Mouse (Mus musculus) lung, embryonic 14.5 days (tissue): ENCODE measurements around the gene Spata4. TPM values are rescaled to one million over a fixed set of nuclear protein-coding genes. Genes with fewer than 3 reads are reported as not detected.

Source experiments
- ATAC-seq: fragments of 200-750 bp; cut with Nextera tagmentation; 2 replicates; pipeline ENCODE4 v1.8.0; 2017; ENCODE audit warnings: mild to moderate bottlenecking, moderate TSS enrichment, moderate library complexity; ENCODE audit not compliant: insufficient read depth
- DNase-seq: peaks from one replicate; pipeline ENCODE4 v3.0.0-alpha.2; 2015
- H3K27ac ChIP-seq: fragments of 300-500 bp; sonication (generic); 2 replicates; pipeline ENCODE4 v1.5.1; 2014; ENCODE audit warnings: low read depth, mild to moderate bottlenecking, moderate library complexity
- H3K27me3 ChIP-seq: fragments of 300-500 bp; sonication (generic); 2 replicates; pipeline ENCODE4 v1.6.1; 2014; ENCODE audit warnings: low read length, control low read depth; ENCODE audit not compliant: insufficient read depth
- H3K36me3 ChIP-seq: fragments of 300-500 bp; sonication (generic); 2 replicates; pipeline ENCODE4 v1.6.1; 2014; ENCODE audit warnings: control low read depth; ENCODE audit not compliant: insufficient read depth
- H3K4me1 ChIP-seq: fragments of 300-500 bp; sonication (generic); 2 replicates; pipeline ENCODE4 v1.6.1; 2014; ENCODE audit warnings: antibody characterized with exemption, control low read depth; ENCODE audit not compliant: insufficient read depth
- H3K4me2 ChIP-seq: fragments of 300-500 bp; sonication (generic); 2 replicates; pipeline ENCODE4 v1.6.1; 2014; ENCODE audit warnings: mild to moderate bottlenecking
- H3K4me3 ChIP-seq: fragments of 300-500 bp; sonication (generic); 2 replicates; pipeline ENCODE4 v1.5.1; 2014; ENCODE audit warnings: low read depth, low read length
- H3K9ac ChIP-seq: fragments of 300-500 bp; sonication (generic); 2 replicates; pipeline ENCODE4 v1.6.1; 2014
- H3K9me3 ChIP-seq: fragments of 300-500 bp; sonication (generic); 2 replicates; pipeline ENCODE4 v1.6.1; 2016; ENCODE audit warnings: low read depth, low read length, control low read depth
- CTCF ChIP-seq: IDR thresholded peaks from 2 replicates; pipeline ENCODE4 v1.5.1; 2016; ENCODE audit warnings: antibody characterized with exemption, low read depth
- WGBS: fragments of 180-500 bp; shearing (Covaris S2); extraction: QIAGEN DNeasy Blood & Tissue Kit; methylation state at CpG from one replicate; pipeline ENCODE4 v1.1.7; 2014; 5-methylcytosine and 5-hydroxymethylcytosine counted together
- polyA plus RNA-seq: library from polyadenylated mRNA; unstranded; fragments of >200 nt; fragmentation: Nextera tagmentation; extraction: Ambion mirVana; gene quantifications from 2 replicates; pipeline ENCODE4 v1.2.1, GENCODE M21; 2014

The Spata4 gene
- polyA plus RNA-seq, 1 experiment from 2014 or later = not detected

DNA sequence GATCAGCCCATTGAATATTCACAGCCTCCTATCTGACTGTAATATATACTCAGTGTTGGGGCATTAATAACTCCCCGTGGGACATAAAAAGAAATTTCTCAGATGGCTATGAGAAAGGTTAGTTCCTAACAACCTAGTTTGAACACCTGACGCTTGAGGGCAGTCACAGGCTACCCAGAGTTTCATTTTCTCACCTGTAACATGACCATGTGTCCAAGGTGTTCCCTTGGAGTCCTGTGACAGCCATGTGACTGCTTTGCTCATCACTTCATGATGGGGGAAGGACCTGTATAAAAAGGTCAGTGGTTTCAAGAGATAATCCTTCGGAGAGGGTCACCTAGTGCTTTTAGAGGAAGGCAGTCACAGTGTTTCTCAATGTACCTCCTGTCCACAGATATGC, 19.1 kb upstream of the Spata4 start:
- H3K9ac ChIP-seq = no peak overlapping the region
- no peak overlapping the region for H3K27ac ChIP-seq
- no peaks in the 10 kb centered on the region for H3K36me3 ChIP-seq
- TF ChIP-seq CTCF = no peak
- no peak overlapping the region for H3K4me2 ChIP-seq
- no peak for ATAC-seq
- no peaks in the 10 kb centered on the region for H3K4me1 ChIP-seq
- DNase-seq = no peak
- no peaks in the 10 kb centered on the region for H3K27me3 ChIP-seq
- WGBS = 66% methylated on average over 3 of the region's 3 CpGs
- H3K9me3 ChIP-seq = no peaks in the 10 kb centered on the region
- no peak overlapping the region for H3K4me3 ChIP-seq

DNA sequence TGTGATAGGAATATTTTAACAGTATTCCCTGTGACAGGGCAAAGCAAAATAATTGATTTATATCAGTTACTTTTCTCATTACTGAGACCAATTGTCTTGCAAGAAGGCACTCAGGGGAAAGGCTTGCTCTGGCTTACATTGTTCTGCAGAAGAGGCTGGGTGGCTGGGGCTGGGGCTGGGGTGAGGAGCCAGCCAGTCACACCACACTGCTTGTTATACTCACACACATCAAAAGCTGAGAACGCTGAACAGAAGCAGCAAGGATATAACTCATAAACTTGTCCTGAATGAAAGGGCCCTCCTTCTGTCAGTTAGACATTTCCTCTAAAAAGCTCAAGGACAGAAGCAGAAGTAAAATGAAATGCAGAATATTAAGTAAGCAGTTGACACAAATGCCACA, 17.7 kb upstream of the Spata4 start:
- no peak overlapping the region for H3K9ac ChIP-seq
- H3K4me3 ChIP-seq = no peak overlapping the region
- H3K36me3 ChIP-seq = no peaks in the 10 kb centered on the region
- WGBS = 38% methylated on average over 1 of the region's 1 CpGs
- DNase-seq (no peak), ATAC-seq (no peak)
- no peak for TF ChIP-seq CTCF
- H3K27ac ChIP-seq = no peak overlapping the region
- no peak overlapping the region for H3K4me2 ChIP-seq
- no peaks in the 10 kb centered on the region for H3K27me3 ChIP-seq
- H3K9me3 ChIP-seq = no peaks in the 10 kb centered on the region
- no peaks in the 10 kb centered on the region for H3K4me1 ChIP-seq

DNA sequence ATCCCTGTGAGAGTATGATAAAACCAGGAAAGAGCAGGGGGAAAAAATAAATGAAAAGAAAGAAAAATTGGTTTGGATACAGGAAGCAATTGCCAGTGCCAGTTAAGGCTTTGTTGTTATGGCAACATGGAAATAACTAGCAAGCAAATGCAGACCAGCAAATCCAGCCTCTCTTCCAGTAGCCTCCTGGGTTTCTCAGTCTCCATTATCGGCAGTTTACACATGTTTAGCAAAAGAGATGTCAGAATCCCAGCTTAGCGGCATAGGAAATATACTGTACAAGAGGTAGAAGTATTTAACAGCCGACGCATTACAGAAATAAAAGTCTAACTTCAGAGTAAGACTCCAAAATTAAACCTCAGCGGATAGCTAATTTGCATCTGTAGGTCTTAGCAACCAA, 5.9 kb upstream of the Spata4 start:
- Histone ChIP-seq H3K4me1 (no peaks in the 10 kb centered on the region), H3K27ac (no peak overlapping the region), H3K9ac (no peak overlapping the region), H3K4me2 (no peak overlapping the region), H3K36me3 (no peaks in the 10 kb centered on the region), H3K4me3 (no peak overlapping the region), H3K27me3 (no peaks in the 10 kb centered on the region), H3K9me3 (no peaks in the 10 kb centered on the region)
- TF ChIP-seq CTCF = no peak
- DNase-seq (no peak), ATAC-seq (no peak)
- 85% methylated on average over 5 of the region's 5 CpGs for WGBS

DNA sequence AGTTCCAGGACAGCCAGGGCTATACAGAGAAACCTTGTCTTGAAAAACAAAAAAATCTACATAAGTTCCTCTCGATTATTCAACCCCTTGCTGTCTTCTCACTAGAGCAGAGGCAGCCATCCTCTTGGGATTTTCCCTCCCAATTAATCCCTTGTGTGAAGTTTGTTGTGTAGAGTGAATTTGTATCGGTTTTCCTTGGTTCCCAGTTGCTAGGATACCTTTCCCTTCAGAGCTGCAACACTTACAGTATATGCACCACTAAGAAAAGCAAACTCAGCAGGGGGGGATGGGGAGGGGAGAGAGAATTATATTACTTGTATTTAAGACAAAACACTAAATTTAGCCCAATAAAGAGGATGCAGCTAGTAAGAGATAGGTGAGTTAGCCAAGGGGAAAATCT, 4.5 kb upstream of the Spata4 start:
- no peak for ATAC-seq

DNA sequence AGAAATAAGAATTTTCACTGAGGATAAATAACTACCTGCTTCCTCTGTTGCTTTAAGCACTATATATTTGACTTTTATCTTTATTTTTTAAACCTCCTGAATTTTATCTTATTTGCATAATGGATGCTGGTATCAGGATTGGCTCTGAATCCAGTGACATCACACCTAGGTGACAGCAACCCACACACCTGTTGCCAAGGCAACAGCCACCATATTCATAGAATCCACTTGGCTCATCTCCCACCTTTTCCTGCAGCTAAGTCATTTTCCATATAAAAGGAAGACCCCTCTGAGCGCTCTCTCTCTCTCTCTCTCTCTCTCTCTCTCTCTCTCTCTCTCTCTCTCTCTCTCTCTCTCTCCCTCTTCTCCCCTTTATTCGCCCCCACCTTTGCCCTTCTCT, 3.6 kb upstream of the Spata4 start:
- H3K4me3 ChIP-seq = no peak overlapping the region
- no peaks in the 10 kb centered on the region for H3K36me3 ChIP-seq
- H3K9ac ChIP-seq = no peak overlapping the region
- DNase-seq = no peak
- H3K4me2 ChIP-seq = no peak overlapping the region
- 88% methylated on average over 2 of the region's 2 CpGs for WGBS
- ATAC-seq = no peak
- no peak for TF ChIP-seq CTCF
- 0 out of 2 replicates have a peak, but pooled peaks cover 4% of the 10 kb centered on the region for H3K4me1 ChIP-seq
- no peaks in the 10 kb centered on the region for H3K9me3 ChIP-seq
- no peaks in the 10 kb centered on the region for H3K27me3 ChIP-seq
- H3K27ac ChIP-seq = no peak overlapping the region

More for the DNA sequence above, 4.5 kb upstream of the Spata4 start:
- DNase-seq = no peak
- Histone ChIP-seq H3K9me3 (no peaks in the 10 kb centered on the region), H3K9ac (no peak overlapping the region), H3K36me3 (no peaks in the 10 kb centered on the region), H3K4me1 (0 out of 2 replicates have a peak, but pooled peaks cover 4% of the 10 kb centered on the region), H3K4me2 (no peak overlapping the region), H3K4me3 (no peak overlapping the region), H3K27ac (no peak overlapping the region), H3K27me3 (no peaks in the 10 kb centered on the region)
- WGBS = 71% methylated on average over 2 of the region's 2 CpGs
- TF ChIP-seq CTCF = no peak

DNA sequence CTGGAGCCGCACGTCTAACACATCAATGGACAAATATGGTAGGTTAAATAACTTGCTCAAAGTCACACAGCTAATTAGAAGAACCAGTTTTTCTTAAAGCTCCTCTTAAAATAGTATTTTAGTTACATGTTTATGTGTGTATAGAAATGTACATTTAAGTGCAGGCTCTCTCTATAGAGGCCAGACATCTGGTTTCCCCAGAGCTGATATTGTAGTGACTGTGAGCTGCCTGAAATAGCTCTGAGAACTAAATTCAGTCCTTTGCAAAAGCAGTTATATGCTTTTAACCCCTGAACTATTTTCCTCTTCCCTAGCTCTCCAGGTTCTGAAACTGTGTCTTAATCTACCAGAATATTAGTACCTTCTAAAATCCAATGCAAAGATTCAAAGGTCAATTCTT, 3.2 kb upstream of the Spata4 start:
- no peaks in the 10 kb centered on the region for H3K36me3 ChIP-seq
- H3K27me3 ChIP-seq = no peaks in the 10 kb centered on the region
- 80% methylated on average over 2 of the region's 2 CpGs for WGBS
- H3K27ac ChIP-seq = no peak overlapping the region
- H3K4me1 ChIP-seq = 0 out of 2 replicates have a peak, but pooled peaks cover 4% of the 10 kb centered on the region
- no peak overlapping the region for H3K4me2 ChIP-seq
- ATAC-seq (no peak), DNase-seq (no peak)
- H3K4me3 ChIP-seq = no peak overlapping the region
- TF ChIP-seq CTCF = no peak
- H3K9me3 ChIP-seq = no peaks in the 10 kb centered on the region
- H3K9ac ChIP-seq = no peak overlapping the region

DNA sequence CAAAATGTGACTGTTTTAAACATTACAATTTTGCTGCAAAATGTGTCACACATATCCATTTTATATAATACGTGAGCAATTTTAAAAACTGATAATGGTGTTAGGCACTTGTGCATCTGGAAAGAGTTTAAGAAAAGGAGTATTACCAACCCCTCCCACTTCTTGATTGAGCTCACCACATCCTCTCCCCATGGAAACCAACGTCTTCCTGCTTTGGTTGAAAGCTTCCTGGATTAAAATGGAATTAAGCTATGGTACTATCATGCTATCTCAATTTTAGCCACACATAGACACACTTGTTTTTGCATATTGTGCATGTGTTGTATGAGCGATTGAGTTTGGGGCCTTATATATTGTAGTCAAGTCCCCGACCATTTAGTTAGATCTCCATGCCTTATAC, 2.9 kb downstream of the Spata4 start:
- no peak overlapping the region for H3K4me3 ChIP-seq
- TF ChIP-seq CTCF = no peak
- H3K9ac ChIP-seq = no peak overlapping the region

DNA sequence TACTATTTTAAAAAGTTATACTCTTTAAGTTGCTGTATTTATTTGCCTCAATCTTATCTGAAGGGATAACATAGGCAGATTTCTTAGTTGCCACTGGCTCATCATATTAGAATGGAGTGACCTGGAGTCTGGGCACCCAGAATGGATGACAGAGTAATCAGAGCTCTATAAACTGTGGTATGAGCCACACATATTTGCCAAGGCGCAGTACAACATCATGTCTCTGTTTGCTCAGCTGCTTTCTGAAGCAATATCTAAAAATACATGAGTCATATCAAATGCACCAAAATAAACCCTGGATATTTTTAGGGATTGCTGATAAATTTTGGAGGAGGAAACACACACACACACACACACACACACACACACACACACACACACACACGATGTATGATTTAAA, 8.8 kb downstream of the Spata4 start:
- DNase-seq = no peak
- Histone ChIP-seq H3K27ac (no peak overlapping the region), H3K4me1 (no peaks in the 10 kb centered on the region), H3K9me3 (no peaks in the 10 kb centered on the region), H3K9ac (no peak overlapping the region), H3K36me3 (no peaks in the 10 kb centered on the region), H3K4me3 (no peak overlapping the region), H3K27me3 (no peaks in the 10 kb centered on the region), H3K4me2 (no peak overlapping the region)
- TF ChIP-seq CTCF = no peak
- WGBS = 59% methylated on average over 2 of the region's 2 CpGs
- no peak for ATAC-seq

More for the DNA sequence above, 2.9 kb downstream of the Spata4 start:
- Histone ChIP-seq H3K27ac (no peak overlapping the region), H3K4me1 (0 out of 2 replicates have a peak, but pooled peaks cover 4% of the 10 kb centered on the region), H3K27me3 (no peaks in the 10 kb centered on the region), H3K9me3 (no peaks in the 10 kb centered on the region), H3K36me3 (no peaks in the 10 kb centered on the region), H3K4me2 (no peak overlapping the region)
- no peak for ATAC-seq
- WGBS = 71% methylated on average over 4 of the region's 4 CpGs
- no peak for DNase-seq
